Mouse (Mus musculus): ENCODE results near the gene Asic4.

- peak; percentile 82; the same call in 1 of the 2 replicates for TF ChIP-seq CTCF (IDR thresholded peaks at IDR 0.05; ENCODE audit: control insufficient read depth, insufficient read depth, insufficient replicate concordance, low read depth, low read length)
- TF ChIP-seq POLR2A (IDR thresholded peaks at IDR 0.05; ENCODE audit: control insufficient read depth, low read depth, low read length): no peak
Observed at GRCm38 (mm10) chr1:75456746-75457564, 6.7 kb downstream of the Asic4 start.
